Mouse (Mus musculus) limb, embryonic 13.5 days (tissue): ENCODE data around the gene Fam227a. TPM values are rescaled to one million over a fixed set of nuclear protein-coding genes. Genes with fewer than 3 reads are reported as not detected.
"Not testable (repeated sequence)": the region's sequence is repeated elsewhere in the genome, so short reads cannot be mapped to it uniquely, and the experiment has no call there.

Experiments used
- ATAC-seq: fragments of 200-750 bp; cut with Nextera tagmentation; 2 replicates; pipeline ENCODE4 v1.8.0; 2017; ENCODE audit warnings: low read depth, moderate number of reproducible peaks, moderate TSS enrichment; ENCODE audit not compliant: low FRiP score
- H3K27ac ChIP-seq: fragments of 300-500 bp; sonication (generic); 2 replicates; pipeline ENCODE4 v1.5.1; 2015; ENCODE audit warnings: inconsistent platforms, mild to moderate bottlenecking, moderate library complexity
- H3K27me3 ChIP-seq: fragments of 300-500 bp; sonication (generic); 2 replicates; pipeline ENCODE4 v1.6.1; 2015; ENCODE audit warnings: mild to moderate bottlenecking, inconsistent platforms
- H3K36me3 ChIP-seq: fragments of 300-500 bp; sonication (generic); 2 replicates; pipeline ENCODE4 v1.6.1; 2015; ENCODE audit warnings: inconsistent platforms, mild to moderate bottlenecking, moderate library complexity
- H3K4me1 ChIP-seq: fragments of 300-500 bp; sonication (generic); 2 replicates; pipeline ENCODE4 v1.6.1; 2015; ENCODE audit warnings: inconsistent platforms
- H3K4me2 ChIP-seq: fragments of 300-500 bp; sonication (generic); replicated peaks from 2 replicates; pipeline ENCODE4 v1.6.1; 2015; ENCODE audit warnings: inconsistent platforms, mild to moderate bottlenecking, moderate library complexity
- H3K4me3 ChIP-seq: fragments of 300-500 bp; sonication (generic); 2 replicates; pipeline ENCODE4 v1.5.1; 2015; ENCODE audit warnings: moderate library complexity, mild to moderate bottlenecking, inconsistent platforms
- H3K9ac ChIP-seq: fragments of 300-500 bp; sonication (generic); 2 replicates; pipeline ENCODE4 v1.6.1; 2015; ENCODE audit warnings: mild to moderate bottlenecking, inconsistent platforms
- H3K9me3 ChIP-seq: fragments of 300-500 bp; sonication (generic); 2 replicates; pipeline ENCODE4 v1.6.1; 2016; ENCODE audit warnings: inconsistent platforms
- WGBS: fragments of 180-500 bp; shearing (Covaris S2); methylation state at CpG from one replicate; pipeline ENCODE4 v1.1.7; 2015; 5-methylcytosine and 5-hydroxymethylcytosine counted together
- polyA plus RNA-seq: library from polyadenylated mRNA; unstranded; fragments of >200 nt; fragmentation: Nextera tagmentation; extraction: Ambion mirVana; gene quantifications from 2 replicates; pipeline ENCODE4 v1.2.1, GENCODE M21; 2015

The Fam227a gene
- polyA plus RNA-seq, 1 experiment from 2014 or later, result 1.4 TPM

DNA sequence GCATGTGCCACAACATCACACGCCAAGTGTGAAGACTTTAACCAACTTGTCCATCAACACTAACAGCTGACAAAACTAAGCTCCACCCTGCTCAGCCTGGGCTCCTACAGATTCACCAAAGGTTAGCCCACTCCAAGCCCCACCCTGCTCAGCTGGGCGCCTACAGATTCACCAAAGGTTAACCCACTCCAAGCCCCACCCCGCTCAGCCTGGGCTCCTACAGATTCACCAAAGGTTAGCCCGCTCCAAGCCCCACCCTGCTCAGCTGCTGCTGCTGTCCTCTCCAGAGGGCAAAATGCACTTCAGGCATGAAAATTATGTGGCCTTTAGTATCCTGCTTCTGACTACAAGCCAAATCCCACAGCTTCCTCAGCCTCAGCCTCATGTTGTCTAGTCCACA, 23.2 kb upstream of the Fam227a start:
- ATAC-seq, result no peak
- Histone ChIP-seq H3K4me3 (no peak overlapping the region), H3K9me3 (no peaks in the 10 kb centered on the region), H3K4me1 (peaks cover 47% of the 10 kb centered on the region), H3K27ac (no peak overlapping the region), H3K4me2 (no peak overlapping the region), H3K36me3 (peaks cover 21% of the 10 kb centered on the region), H3K27me3 (no peaks in the 10 kb centered on the region), H3K9ac (no peak overlapping the region)
- WGBS, result 88% methylated on average over 4 of the region's 4 CpGs

DNA sequence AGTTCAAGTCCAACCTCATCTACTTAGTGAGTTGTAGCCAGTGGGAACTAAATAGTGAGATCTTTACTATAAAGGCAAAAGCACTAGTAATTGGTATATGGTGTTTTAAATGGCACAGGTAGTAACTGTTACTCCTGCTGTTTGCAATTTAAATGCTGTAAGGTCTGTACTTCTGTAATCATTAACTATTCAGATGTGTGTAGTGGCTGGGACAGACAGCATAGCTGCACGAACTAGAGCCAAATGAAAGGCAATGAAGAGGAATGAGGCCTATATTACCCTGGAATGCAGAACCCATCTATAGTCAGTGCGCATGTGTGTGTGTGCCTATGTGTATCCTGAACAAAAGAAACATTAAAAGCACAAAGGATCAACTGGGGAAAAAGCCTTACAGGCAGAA, 19.2 kb upstream of the Fam227a start:
- peaks cover 60% of the 10 kb centered on the region for H3K36me3 ChIP-seq
- H3K4me1 ChIP-seq, result peaks cover 11% of the 10 kb centered on the region
- no peaks in the 10 kb centered on the region for H3K27me3 ChIP-seq
- 88% methylated on average over 2 of the region's 2 CpGs for WGBS
- H3K9me3 ChIP-seq, result no peaks in the 10 kb centered on the region
- H3K9ac ChIP-seq, result no peak overlapping the region
- no peak for ATAC-seq
- no peak overlapping the region for H3K27ac ChIP-seq
- no peak overlapping the region for H3K4me2 ChIP-seq
- H3K4me3 ChIP-seq, result no peak overlapping the region

DNA sequence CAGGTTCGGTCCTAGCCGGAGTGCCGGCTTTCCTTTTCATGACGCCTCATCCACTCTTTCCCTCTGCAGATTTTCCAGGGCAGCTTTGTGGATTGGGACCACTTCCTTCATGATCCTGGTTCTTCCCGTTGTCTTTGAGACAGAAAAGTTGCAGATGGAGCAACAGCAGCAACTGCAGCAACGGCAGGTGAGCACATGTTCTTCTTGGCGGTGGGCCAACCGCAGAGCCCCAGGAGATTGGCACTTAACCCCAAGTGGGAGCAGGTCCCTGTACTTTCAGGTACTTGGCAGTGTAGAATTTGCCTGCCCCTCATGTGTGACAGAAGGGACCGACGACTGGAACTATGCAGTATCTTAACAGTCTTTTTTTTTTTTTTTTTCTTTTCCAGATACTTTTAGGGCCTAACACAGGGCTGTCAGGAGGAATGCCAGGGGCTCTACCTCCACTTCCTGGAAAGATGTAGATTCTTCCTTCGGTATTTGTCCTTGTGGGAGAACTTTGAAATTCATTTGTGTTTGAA, 13.1 kb upstream of the Fam227a start:
- H3K9me3 ChIP-seq, H3K27ac ChIP-seq, H3K27me3 ChIP-seq, H3K4me1 ChIP-seq, H3K9ac ChIP-seq, ATAC-seq: not testable (repeated sequence)
- WGBS, result 82% methylated on average over 11 of the region's 11 CpGs
- peak overlapping the region; percentile 86 for H3K4me3 ChIP-seq
- peaks cover 53% of the 10 kb centered on the region for H3K36me3 ChIP-seq
- peak overlapping the region; percentile 74 for H3K4me2 ChIP-seq

DNA sequence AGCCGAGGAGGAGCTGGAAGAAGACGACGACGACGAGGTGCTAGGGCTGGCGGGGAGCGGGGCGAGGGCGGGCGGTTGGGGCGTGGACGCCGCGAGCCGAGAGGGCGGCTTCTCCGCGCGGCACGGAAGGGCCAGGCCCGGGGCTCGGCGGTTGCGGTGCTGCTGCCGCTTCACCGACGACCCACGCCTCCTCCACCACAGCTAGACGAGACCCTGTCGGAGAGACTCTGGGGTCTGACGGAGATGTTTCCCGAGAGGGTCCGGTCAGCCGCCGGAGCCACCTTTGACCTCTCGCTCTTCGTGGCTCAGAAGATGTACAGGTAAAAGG, 12.2 kb upstream of the Fam227a start:
- Histone ChIP-seq H3K4me3 (peak overlapping the region; percentile 86), H3K9ac (peak overlapping the region; percentile 90), H3K4me2 (peak overlapping the region; percentile 74), H3K36me3 (peaks cover 53% of the 10 kb centered on the region), H3K4me1 (peaks cover 6% of the 10 kb centered on the region), H3K27ac (peak overlapping the region; percentile 39; the same call in 1 of the 2 replicates), H3K27me3 (no peaks in the 10 kb centered on the region), H3K9me3 (no peaks in the 10 kb centered on the region)
- ATAC-seq, result peak; percentile 46
- under 1% methylated on average over 37 of the region's 37 CpGs for WGBS

DNA sequence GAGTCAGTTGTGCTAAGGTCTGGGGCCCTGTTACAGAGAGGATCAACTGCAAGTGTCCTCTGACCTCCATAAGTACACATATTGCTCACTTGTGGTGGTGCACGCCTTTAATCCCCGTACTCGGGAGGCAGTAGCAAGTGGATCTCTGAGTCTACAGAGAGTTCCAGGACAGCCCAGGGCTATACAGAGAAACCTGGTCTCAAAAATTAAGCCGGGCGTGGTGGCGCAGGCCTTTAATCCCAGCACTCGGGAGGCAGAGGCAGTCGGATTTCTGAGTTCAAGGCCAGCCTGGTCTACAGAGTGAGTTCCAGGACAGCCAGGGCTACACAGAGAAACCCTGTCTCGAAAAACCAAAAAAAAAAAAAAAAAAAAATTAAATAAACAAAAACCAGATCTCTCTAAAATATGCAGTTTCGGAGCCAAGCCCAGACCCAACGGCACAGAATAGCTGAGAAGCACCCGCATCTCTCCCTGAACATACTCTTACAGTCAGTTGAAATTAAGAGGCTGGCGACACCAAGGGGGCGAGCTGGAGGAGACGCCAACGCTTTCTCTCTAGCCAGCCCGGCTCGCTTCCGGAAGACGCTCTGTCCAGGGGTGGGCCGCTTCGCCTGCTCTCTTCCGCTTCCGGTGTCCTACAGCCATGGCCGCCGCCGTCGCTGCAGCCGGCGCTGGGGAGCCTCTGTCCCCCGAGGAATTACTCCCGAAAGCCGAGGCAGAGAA, 11.7 kb upstream of the Fam227a start, which contains the start of gene Tomm22:
Tomm22 (plus strand) TSS at position 613 of the 723 bp plus-strand sequence.
- Histone ChIP-seq H3K4me2 (peak within 1 kb of the TSS; percentile 74), H3K36me3 (peaks cover 53% of the 10 kb centered on the region), H3K9ac (peak within 1 kb of the TSS; percentile 90), H3K4me3 (peak within 1 kb of the TSS; percentile 86), H3K9me3 (no peaks in the 10 kb centered on the region), H3K27me3 (no peaks in the 10 kb centered on the region), H3K27ac (peak within 1 kb of the TSS; percentile 39; the same call in 1 of the 2 replicates), H3K4me1 (peaks cover 6% of the 10 kb centered on the region)
- 19% methylated on average over 33 of the region's 33 CpGs for WGBS
- peak; percentile 97 for ATAC-seq

DNA sequence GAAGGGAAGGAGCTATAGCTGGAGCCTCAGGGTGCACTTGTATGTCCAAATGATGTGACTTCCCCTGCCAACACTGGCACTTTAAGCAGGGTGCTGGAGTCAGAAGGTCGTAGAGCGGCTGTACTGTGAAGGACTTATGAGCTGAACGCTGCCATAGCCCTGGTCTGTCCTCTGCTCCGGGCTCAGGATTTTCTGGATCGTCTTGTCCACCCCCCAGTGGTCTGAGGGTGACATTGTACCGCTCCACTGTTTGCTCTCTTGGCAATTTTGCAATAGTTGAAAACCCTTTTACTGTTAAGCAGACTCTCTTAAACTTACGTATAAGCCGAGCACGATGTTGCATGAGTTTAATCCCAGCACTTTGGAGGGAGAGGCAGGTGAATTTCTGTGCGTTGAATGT, 10.4 kb upstream of the Fam227a start:
- H3K4me3 ChIP-seq, result no peak overlapping the region
- no peaks in the 10 kb centered on the region for H3K9me3 ChIP-seq
- peaks cover 6% of the 10 kb centered on the region for H3K4me1 ChIP-seq
- H3K36me3 ChIP-seq, result peaks cover 41% of the 10 kb centered on the region
- ATAC-seq, result no peak
- no peak overlapping the region for H3K4me2 ChIP-seq
- WGBS, result 69% methylated on average over 10 of the region's 10 CpGs
- H3K27me3 ChIP-seq, result no peaks in the 10 kb centered on the region
- H3K27ac ChIP-seq, result no peak overlapping the region
- H3K9ac ChIP-seq, result no peak overlapping the region

DNA sequence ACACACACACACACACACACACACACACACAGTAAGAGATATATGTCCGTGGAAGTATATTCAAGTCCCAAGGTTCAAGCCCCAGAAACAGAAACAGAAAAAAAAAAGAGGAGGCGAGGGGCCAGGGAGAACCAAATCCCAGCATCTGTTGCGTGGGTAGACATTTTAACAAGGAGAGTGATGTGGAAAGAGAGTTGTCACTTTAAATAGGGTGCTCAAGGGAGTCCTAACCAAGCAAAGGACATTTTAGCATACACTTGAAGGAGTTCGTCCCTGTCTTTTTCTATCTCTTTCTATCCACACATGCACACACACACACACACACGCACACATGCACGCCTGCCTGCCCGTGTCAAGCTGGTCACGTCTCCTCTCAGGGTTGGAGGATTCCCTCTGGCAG, 5.9 kb upstream of the Fam227a start:
- no peak overlapping the region for H3K9ac ChIP-seq
- H3K4me2 ChIP-seq, result no peak overlapping the region
- peaks cover 47% of the 10 kb centered on the region for H3K36me3 ChIP-seq
- H3K27me3 ChIP-seq, result no peaks in the 10 kb centered on the region
- ATAC-seq, result no peak
- 94% methylated on average over 8 of the region's 8 CpGs for WGBS
- no peak overlapping the region for H3K4me3 ChIP-seq
- no peaks in the 10 kb centered on the region for H3K9me3 ChIP-seq
- peaks cover 4% of the 10 kb centered on the region; the same call in 1 of the 2 replicates for H3K4me1 ChIP-seq
- no peak overlapping the region for H3K27ac ChIP-seq

DNA sequence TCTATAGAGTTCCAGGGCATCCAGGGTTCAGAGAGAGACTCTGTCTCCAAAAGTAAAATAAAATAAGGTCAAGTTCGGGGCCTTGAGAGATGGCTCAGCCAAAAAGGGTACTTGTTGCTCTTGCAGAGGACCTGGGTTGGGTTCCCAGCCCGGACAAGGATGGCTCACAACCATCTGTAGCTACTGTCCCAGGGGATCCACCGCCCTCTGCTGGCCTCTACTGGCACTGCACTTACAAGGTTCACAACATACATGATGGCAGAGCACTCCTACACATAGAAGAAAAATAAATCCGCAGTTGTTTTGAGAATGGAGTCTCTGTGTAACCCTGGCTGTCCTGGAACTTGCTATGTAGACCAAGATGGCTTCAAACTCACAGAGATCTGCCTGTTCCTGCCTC, 3.1 kb upstream of the Fam227a start:
- ATAC-seq, result no peak
- Histone ChIP-seq H3K4me1 (peaks cover 12% of the 10 kb centered on the region), H3K9me3 (no peaks in the 10 kb centered on the region), H3K27me3 (no peaks in the 10 kb centered on the region), H3K27ac (no peak overlapping the region), H3K9ac (no peak overlapping the region), H3K4me3 (no peak overlapping the region), H3K36me3 (peaks cover 38% of the 10 kb centered on the region), H3K4me2 (no peak overlapping the region)
- WGBS, result 66% methylated on average over 4 of the region's 4 CpGs

DNA sequence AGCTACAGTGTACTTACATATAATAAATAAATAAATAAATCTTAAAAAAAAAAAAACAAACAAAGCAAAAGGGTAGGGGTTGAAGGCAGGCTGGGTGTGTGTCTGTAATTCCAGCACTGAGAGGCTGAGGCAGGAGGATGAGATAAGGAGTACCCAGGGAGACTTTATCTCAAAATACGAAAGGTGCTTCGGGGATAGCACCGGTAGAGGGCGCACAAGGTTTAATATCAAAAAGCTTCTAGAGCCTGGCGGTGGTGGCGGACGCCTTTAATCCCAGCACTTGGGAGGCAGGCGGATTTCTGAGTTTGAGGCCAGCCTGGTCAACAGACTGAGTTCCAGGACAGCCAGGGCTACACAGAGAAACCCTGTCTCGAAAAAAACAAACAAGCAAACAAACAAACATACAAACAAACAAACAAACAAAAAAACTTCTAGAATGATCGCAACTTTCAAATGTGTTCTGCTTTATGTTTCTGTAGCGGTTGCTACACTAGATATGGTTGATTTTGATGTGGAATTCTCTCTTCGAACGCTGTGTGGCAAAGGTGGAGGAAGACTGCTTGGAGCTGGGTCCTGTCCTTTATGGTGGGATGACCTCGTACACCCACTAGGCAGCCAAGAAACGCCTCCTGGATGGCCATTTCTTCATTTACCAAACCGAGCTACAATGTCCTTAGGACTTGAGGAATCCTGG, 772 bp downstream of the Fam227a start:
- Histone ChIP-seq H3K27me3 (no peaks in the 10 kb centered on the region), H3K4me2 (peak overlapping the region; percentile 93), H3K27ac (peak overlapping the region; percentile 93), H3K36me3 (peaks cover 18% of the 10 kb centered on the region), H3K9ac (peak overlapping the region; percentile 81), H3K4me1 (peaks cover 12% of the 10 kb centered on the region), H3K9me3 (no peaks in the 10 kb centered on the region), H3K4me3 (peak overlapping the region; percentile 80)
- ATAC-seq, result 0 out of 2 replicates have a peak, but pooled peaks have one; percentile 11
- WGBS, result 2% methylated on average over 16 of the region's 16 CpGs

DNA sequence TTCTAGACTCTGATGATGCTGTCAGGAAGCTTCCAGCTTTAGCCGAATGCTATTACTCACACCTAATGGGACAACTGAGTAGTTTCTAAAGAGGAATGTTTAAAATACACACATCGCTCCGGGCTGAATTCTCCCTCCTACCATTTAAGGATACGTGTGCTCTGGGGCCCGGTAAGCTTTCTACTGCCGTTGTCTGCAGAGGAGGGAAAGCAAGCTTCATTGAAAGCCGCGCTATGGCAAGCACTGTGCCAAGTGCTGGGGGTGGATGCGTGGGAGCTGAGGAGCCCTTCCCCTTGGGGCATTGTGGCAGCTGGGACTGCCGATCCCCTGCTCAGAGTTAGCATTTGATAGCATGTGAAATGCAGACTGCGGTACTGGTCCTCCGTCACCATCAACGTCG, 2.3 kb downstream of the Fam227a start:
- peaks cover 4% of the 10 kb centered on the region; the same call in 1 of the 2 replicates for H3K9me3 ChIP-seq
- no peak overlapping the region for H3K4me3 ChIP-seq
- peaks cover 12% of the 10 kb centered on the region for H3K4me1 ChIP-seq
- H3K27me3 ChIP-seq, result no peaks in the 10 kb centered on the region
- 91% methylated on average over 14 of the region's 14 CpGs for WGBS
- no peak overlapping the region for H3K27ac ChIP-seq
- peaks cover 7% of the 10 kb centered on the region for H3K36me3 ChIP-seq
- no peak overlapping the region for H3K9ac ChIP-seq
- no peak overlapping the region for H3K4me2 ChIP-seq
- no peak for ATAC-seq

DNA sequence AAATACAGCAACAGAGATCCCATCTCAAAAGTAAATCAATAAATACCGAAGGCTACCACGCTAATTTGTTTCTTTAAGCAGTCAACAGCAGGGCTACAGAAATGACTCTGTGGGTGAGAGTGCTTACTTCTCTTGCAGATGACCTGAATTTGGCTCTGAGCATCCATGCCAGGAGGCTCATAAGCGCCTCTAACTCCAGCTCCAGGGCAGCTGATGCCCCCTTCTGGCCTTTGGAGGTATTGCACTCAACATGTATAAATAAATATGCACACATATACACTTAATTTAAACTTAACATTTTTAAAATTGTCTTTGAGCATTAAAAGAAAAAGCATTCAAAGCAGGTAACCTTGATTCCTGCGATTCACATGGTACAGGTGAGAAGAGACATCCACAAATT, 7.3 kb downstream of the Fam227a start:
- H3K4me3 ChIP-seq, result no peak overlapping the region
- no peak overlapping the region for H3K4me2 ChIP-seq
- peaks cover 27% of the 10 kb centered on the region for H3K36me3 ChIP-seq
- H3K9ac ChIP-seq, result no peak overlapping the region
- H3K27ac ChIP-seq, result no peak overlapping the region
- no peaks in the 10 kb centered on the region for H3K27me3 ChIP-seq
- no peak for ATAC-seq
- peaks cover 6% of the 10 kb centered on the region; the same call in 1 of the 2 replicates for H3K9me3 ChIP-seq
- WGBS, result 71% methylated on average over 4 of the region's 4 CpGs
- H3K4me1 ChIP-seq, result no peaks in the 10 kb centered on the region

DNA sequence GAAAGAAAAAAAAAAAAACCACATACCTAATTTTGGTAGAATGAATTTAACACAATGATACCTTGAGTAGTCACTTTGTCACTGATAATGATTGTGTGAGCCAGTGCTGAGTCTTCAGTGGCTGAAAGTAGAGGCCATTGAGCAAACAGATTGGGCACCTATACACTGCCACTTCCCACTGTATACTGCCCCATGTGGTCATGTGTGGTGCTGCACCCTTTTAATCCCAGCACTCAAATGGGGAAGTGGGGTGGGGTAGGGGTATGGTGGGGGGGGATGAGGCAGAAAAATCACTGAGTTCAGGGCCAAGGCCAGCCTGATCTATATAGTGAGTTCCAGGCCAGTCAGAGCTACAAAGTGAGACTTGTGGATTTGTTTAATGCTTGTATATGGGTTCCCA, 8.2 kb downstream of the Fam227a start:
- Histone ChIP-seq H3K4me3 (no peak overlapping the region), H3K36me3 (peaks cover 27% of the 10 kb centered on the region), H3K27ac (no peak overlapping the region), H3K4me1 (no peaks in the 10 kb centered on the region), H3K9me3 (peaks cover 6% of the 10 kb centered on the region; the same call in 1 of the 2 replicates), H3K9ac (no peak overlapping the region), H3K4me2 (no peak overlapping the region), H3K27me3 (no peaks in the 10 kb centered on the region)
- no peak for ATAC-seq
